12 mouse cellular contexts compared by ENCODE assay signal in the genomic region with DNA sequence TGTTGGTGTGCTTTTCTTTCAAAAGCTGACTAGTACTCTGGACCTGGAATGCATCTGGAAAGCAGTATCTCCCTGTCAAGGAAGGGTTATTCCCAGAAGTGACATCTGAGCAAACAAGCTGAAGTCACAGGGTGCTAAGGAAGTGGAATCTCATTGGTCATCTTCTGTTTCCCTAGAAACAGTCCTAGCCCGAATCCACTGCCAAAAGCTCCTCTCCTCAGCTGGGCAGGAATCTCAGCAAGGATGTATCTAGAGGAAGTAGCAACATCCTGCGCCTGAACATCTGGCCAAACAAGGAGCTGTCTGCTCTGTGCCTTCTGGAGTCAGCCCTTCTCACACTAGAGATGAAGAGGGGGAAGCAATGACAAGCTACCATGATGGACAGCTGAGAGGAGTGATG. TPM values are rescaled to one million over a fixed set of nuclear protein-coding genes. Genes with fewer than 3 reads are reported as not detected.
DNase-seq lines count a peak whose midpoint lies in the region; ATAC-seq and TF ChIP-seq lines count a peak whose summit lies in the region.
"Had no signal": no experiment of that assay in that cellular context is flagged by ENCODE, and none has a peak within 500 bp of the region (broad histone marks: within the 10 kb centered on the region; RNA-seq: fewer than 3 reads in every experiment).

No protein-coding gene starts in this region.

- ATAC-seq in hindbrain, postnatal 0 days = peak; percentile 40; the same call in 1 of the 2 replicates
- no peak for ATAC-seq in hindbrain, embryonic 16.5 days
- peak; percentile 20; the same call in 1 of the 2 replicates for ATAC-seq in midbrain, embryonic 13.5 days
- ATAC-seq in midbrain, embryonic 15.5 days (replicated peaks) = no peak
- peak; percentile 72 for ATAC-seq in heart, embryonic 16.5 days (replicated peaks; ENCODE audit: extremely low read depth, insufficient read depth, low FRiP score)
- ATAC-seq in stomach, embryonic 15.5 days (ENCODE audit: insufficient read depth, low FRiP score, low read depth) = peak; percentile 39; the same call in 1 of the 2 replicates

- no peaks in the 10 kb centered on the region for H3K36me3 ChIP-seq in hindbrain, postnatal 0 days (ENCODE audit: insufficient read depth, low read length)
- no peaks in the 10 kb centered on the region for H3K36me3 ChIP-seq in hindbrain, embryonic 16.5 days (ENCODE audit: control insufficient read depth, insufficient read depth, low read length)
- H3K36me3 ChIP-seq in midbrain, embryonic 13.5 days = no peaks in the 10 kb centered on the region
- H3K36me3 ChIP-seq in midbrain, embryonic 15.5 days (replicated peaks) = no peaks in the 10 kb centered on the region
- no peaks in the 10 kb centered on the region for H3K36me3 ChIP-seq in heart, embryonic 16.5 days (ENCODE audit: control insufficient read depth, insufficient read depth)
- no peaks in the 10 kb centered on the region for H3K36me3 ChIP-seq in stomach, embryonic 15.5 days
- H3K36me3 ChIP-seq: forebrain, embryonic 10.5 days had no signal

- no peak overlapping the region for H3K27ac ChIP-seq in hindbrain, postnatal 0 days
- no peak overlapping the region for H3K27ac ChIP-seq in hindbrain, embryonic 16.5 days (ENCODE audit: low read depth, low read length)
- H3K27ac ChIP-seq in midbrain, embryonic 13.5 days = no peak overlapping the region
- no peak overlapping the region for H3K27ac ChIP-seq in midbrain, embryonic 15.5 days
- H3K27ac ChIP-seq in heart, embryonic 16.5 days (ENCODE audit: low read length) = no peak overlapping the region
- no peak overlapping the region for H3K27ac ChIP-seq in stomach, embryonic 15.5 days
- H3K27ac ChIP-seq: forebrain, embryonic 10.5 days; macrophage had no signal

- H3K9ac ChIP-seq in hindbrain, postnatal 0 days (replicated peaks; ENCODE audit: low read length) = no peak overlapping the region
- no peak overlapping the region for H3K9ac ChIP-seq in hindbrain, embryonic 16.5 days (ENCODE audit: low read depth, low read length)
- H3K9ac ChIP-seq in midbrain, embryonic 13.5 days (replicated peaks) = no peak overlapping the region
- no peak overlapping the region for H3K9ac ChIP-seq in midbrain, embryonic 15.5 days
- no peak overlapping the region for H3K9ac ChIP-seq in heart, embryonic 16.5 days (ENCODE audit: low read length)
- no peak overlapping the region for H3K9ac ChIP-seq in stomach, embryonic 15.5 days

- no peaks in the 10 kb centered on the region for H3K4me1 ChIP-seq in hindbrain, postnatal 0 days (ENCODE audit: insufficient read depth, low read length)
- H3K4me1 ChIP-seq in hindbrain, embryonic 16.5 days (ENCODE audit: control insufficient read depth, insufficient read depth, low read depth, low read length) = peaks cover 7% of the 10 kb centered on the region
- H3K4me1 ChIP-seq in midbrain, embryonic 13.5 days (replicated peaks) = peaks cover 16% of the 10 kb centered on the region
- peaks cover 13% of the 10 kb centered on the region for H3K4me1 ChIP-seq in midbrain, embryonic 15.5 days
- peaks cover 6% of the 10 kb centered on the region for H3K4me1 ChIP-seq in heart, embryonic 16.5 days (ENCODE audit: control insufficient read depth, insufficient read depth, low read length)
- H3K4me1 ChIP-seq in stomach, embryonic 15.5 days = no peaks in the 10 kb centered on the region

- H3K27me3 ChIP-seq in hindbrain, postnatal 0 days (ENCODE audit: insufficient read depth, low read length) = no peaks in the 10 kb centered on the region
- H3K27me3 ChIP-seq in hindbrain, embryonic 16.5 days (replicated peaks; ENCODE audit: control insufficient read depth, insufficient read depth, low read length) = no peaks in the 10 kb centered on the region
- H3K27me3 ChIP-seq in midbrain, embryonic 13.5 days = no peaks in the 10 kb centered on the region
- H3K27me3 ChIP-seq in midbrain, embryonic 15.5 days (replicated peaks) = no peaks in the 10 kb centered on the region
- no peaks in the 10 kb centered on the region for H3K27me3 ChIP-seq in heart, embryonic 16.5 days (ENCODE audit: control insufficient read depth, insufficient read depth, low read length)
- H3K27me3 ChIP-seq in stomach, embryonic 15.5 days (replicated peaks) = no peaks in the 10 kb centered on the region
- H3K27me3 ChIP-seq: CH12.LX had no signal

- 52% methylated on average over 2 of the region's 2 CpGs for WGBS in hindbrain, postnatal 0 days
- WGBS in hindbrain, embryonic 16.5 days = 54% methylated on average over 2 of the region's 2 CpGs
- WGBS in midbrain, embryonic 13.5 days = 63% methylated on average over 2 of the region's 2 CpGs
- WGBS in midbrain, embryonic 15.5 days = 46% methylated on average over 2 of the region's 2 CpGs
- 21% methylated on average over 2 of the region's 2 CpGs for WGBS in heart, embryonic 16.5 days
- WGBS in stomach, embryonic 15.5 days = 46% methylated on average over 2 of the region's 2 CpGs

- intact Hi-C loops in gastrocnemius, postnatal 36 days (cut with DNase I) = no loop called here

- DNase-seq in hindbrain, postnatal 0 days (ENCODE audit: low spot score) = no peak
- DNase-seq in spleen, postnatal 14 days (ENCODE audit: low spot score in 2 of 2) = no peak
- DNase-seq in gastrocnemius, postnatal 36 days = no peak
- DNase-seq: cerebellum, postnatal 36 days had no signal

- TF ChIP-seq CTCF in hindbrain, postnatal 0 days (IDR thresholded peaks at IDR 0.05; ENCODE audit: low read depth) = no peak

- H3K9me3 ChIP-seq in hindbrain, postnatal 0 days (ENCODE audit: low read length) = no peaks in the 10 kb centered on the region
- no peaks in the 10 kb centered on the region for H3K9me3 ChIP-seq in hindbrain, embryonic 16.5 days (ENCODE audit: control insufficient read depth, low read length)
- H3K9me3 ChIP-seq in midbrain, embryonic 13.5 days = no peaks in the 10 kb centered on the region
- no peaks in the 10 kb centered on the region for H3K9me3 ChIP-seq in midbrain, embryonic 15.5 days
- H3K9me3 ChIP-seq in heart, embryonic 16.5 days (replicated peaks; ENCODE audit: control insufficient read depth, low read length) = no peaks in the 10 kb centered on the region
- no peaks in the 10 kb centered on the region for H3K9me3 ChIP-seq in stomach, embryonic 15.5 days
- H3K9me3 ChIP-seq: forebrain, embryonic 10.5 days had no signal

- no peak overlapping the region for H3K4me2 ChIP-seq in hindbrain, postnatal 0 days (ENCODE audit: low read depth, low read length)
- H3K4me2 ChIP-seq in hindbrain, embryonic 16.5 days (ENCODE audit: low read length) = no peak overlapping the region
- H3K4me2 ChIP-seq in midbrain, embryonic 13.5 days (replicated peaks) = no peak overlapping the region
- H3K4me2 ChIP-seq in midbrain, embryonic 15.5 days = no peak overlapping the region
- no peak overlapping the region for H3K4me2 ChIP-seq in heart, embryonic 16.5 days (ENCODE audit: low read depth, low read length)
- no peak overlapping the region for H3K4me2 ChIP-seq in stomach, embryonic 15.5 days

- H3K4me3 ChIP-seq in hindbrain, postnatal 0 days (ENCODE audit: low read length) = no peak overlapping the region
- H3K4me3 ChIP-seq in hindbrain, embryonic 16.5 days (ENCODE audit: low read length) = no peak overlapping the region
- H3K4me3 ChIP-seq in midbrain, embryonic 13.5 days (replicated peaks) = no peak overlapping the region
- H3K4me3 ChIP-seq in midbrain, embryonic 15.5 days = no peak overlapping the region
- no peak overlapping the region for H3K4me3 ChIP-seq in heart, embryonic 16.5 days (ENCODE audit: low read length)
- no peak overlapping the region for H3K4me3 ChIP-seq in stomach, embryonic 15.5 days (replicated peaks)
- H3K4me3 ChIP-seq: forebrain, embryonic 10.5 days had no signal

RNA-seq across cellular contexts. Expression of gene Col28a1, which starts 18.4 kb away (rescaled TPM):
- 0.75 and 0.94 TPM in 2 replicates for total RNA-seq in hindbrain, postnatal 0 days (2014; rRNA removed)
- polyA plus RNA-seq in hindbrain, postnatal 0 days (2015; fragmentation: Nextera tagmentation; extraction: Ambion mirVana) = 1.4 and 1.5 TPM in 2 replicates
- polyA plus RNA-seq in hindbrain, embryonic 16.5 days (2015; fragmentation: Nextera tagmentation; extraction: Ambion mirVana) = 1.5 and 1.7 TPM in 2 replicates
- 0.20 and 0.39 TPM in 2 replicates for polyA plus RNA-seq in midbrain, embryonic 13.5 days (2015; fragmentation: Nextera tagmentation; extraction: Ambion mirVana)
- polyA plus RNA-seq in midbrain, embryonic 15.5 days (2015; fragmentation: Nextera tagmentation; extraction: Ambion mirVana) = 0.92 and 1.2 TPM in 2 replicates
- 0.17 and 0.27 TPM in 2 replicates for polyA plus RNA-seq in heart, embryonic 16.5 days (2015; fragmentation: Nextera tagmentation; extraction: Ambion mirVana)
- 2.0 TPM in 2 replicates for polyA plus RNA-seq in stomach, embryonic 15.5 days (2015; fragmentation: Nextera tagmentation; extraction: Ambion mirVana)
- total RNA-seq in gastrocnemius, postnatal 36 days (2021) = under 1 TPM; 0.59 to 0.76 TPM
- total RNA-seq: CH12.LX had no signal
- polyA plus RNA-seq: macrophage had no signal

RNA-seq across cellular contexts. Expression of gene Mios, which starts 35.0 kb away (rescaled TPM):
- 18.9 and 20.8 TPM in 2 replicates for total RNA-seq in hindbrain, postnatal 0 days (2014; rRNA removed)
- 21.3 and 21.4 TPM in 2 replicates for polyA plus RNA-seq in hindbrain, postnatal 0 days (2015; fragmentation: Nextera tagmentation; extraction: Ambion mirVana)
- polyA plus RNA-seq in hindbrain, embryonic 16.5 days (2015; fragmentation: Nextera tagmentation; extraction: Ambion mirVana) = 22.6 and 22.9 TPM in 2 replicates
- 23.8 and 27.3 TPM in 2 replicates for polyA plus RNA-seq in midbrain, embryonic 13.5 days (2015; fragmentation: Nextera tagmentation; extraction: Ambion mirVana)
- polyA plus RNA-seq in midbrain, embryonic 15.5 days (2015; fragmentation: Nextera tagmentation; extraction: Ambion mirVana) = 23.4 and 26.0 TPM in 2 replicates
- 15.2 and 16.0 TPM in 2 replicates for polyA plus RNA-seq in heart, embryonic 16.5 days (2015; fragmentation: Nextera tagmentation; extraction: Ambion mirVana)
- polyA plus RNA-seq in stomach, embryonic 15.5 days (2015; fragmentation: Nextera tagmentation; extraction: Ambion mirVana) = 22.9 and 23.3 TPM in 2 replicates
- 10 to 100 TPM; 12.6 to 15.8 TPM for total RNA-seq in gastrocnemius, postnatal 36 days (2021)

Comparison
In these comparisons a context has a peak if more than half of its experiments do, and no peak if none do; other contexts are left out.
1. ATAC-seq: peak in hindbrain, postnatal 0 days (single experiment), midbrain, embryonic 13.5 days (single experiment), heart, embryonic 16.5 days (single experiment) and stomach, embryonic 15.5 days (single experiment); none in hindbrain, embryonic 16.5 days (single experiment) and midbrain, embryonic 15.5 days (single experiment).